Mouse (Mus musculus) skeletal muscle tissue, postnatal 0 days (tissue): ENCODE data around the gene Hspa13. TPM values are rescaled to one million over a fixed set of nuclear protein-coding genes. Genes with fewer than 3 reads are reported as not detected.

ENCODE experiments used
- microRNA-seq, 2 experiments: library from miRNA; unstranded; fragments of <30 nt; microRNA quantifications; one replicate each; pipeline ENCODE4; 2016
- polyA plus RNA-seq: library from polyadenylated mRNA; unstranded; fragments of >200 nt; fragmentation: Nextera tagmentation; extraction: Ambion mirVana; gene quantifications from 2 replicates; pipeline ENCODE4 v1.2.1, GENCODE M21; 2015

Hspa13 gene
- 12.1 and 13.5 TPM in 2 replicates for polyA plus RNA-seq

GRCm38 (mm10) chr16:75766388-75767249 is at the start of gene Hspa13:
TSS of gene Hspa13 (minus strand) at chr16:75767104.

Small RNAs within 50 kb of the gene (microRNA-seq; reads per million reads assigned to microRNA genes)
- gene Gm22923 = 0 reads per million in 2 experiments

Other genes starting within 250 kb of the Hspa13 start
- not detected in 2 replicates for gene Lipi, start 181.0 kb downstream of the Hspa13 start, polyA plus RNA-seq
- gene Rbm11, start 174.3 kb downstream of the Hspa13 start, polyA plus RNA-seq = 0.46 and 0.64 TPM in 2 replicates